Mouse (Mus musculus) bone marrow, adult 2 months (tissue): ENCODE results near the gene E4f1.

ENCODE experiments used
- CTCF ChIP-seq: fragments of 200-500 bp; IDR thresholded peaks from 2 replicates; pipeline ENCODE4 v1.5.1; 2011; ENCODE audit warnings: low read length, control low read depth; ENCODE audit not compliant: control insufficient read depth, insufficient read depth
- POLR2A ChIP-seq: fragments of 200-500 bp; IDR thresholded peaks from 2 replicates; pipeline ENCODE4 v1.6.1; 2011; ENCODE audit warnings: low read depth, mild to moderate bottlenecking, control low read depth, low read length, borderline replicate concordance; ENCODE audit not compliant: control insufficient read depth

GRCm38 (mm10) chr17:24477985-24478600 lies 8.0 kb upstream of the E4f1 start:
- TF ChIP-seq CTCF, result no peak
- TF ChIP-seq POLR2A, result no peak
